Mouse (Mus musculus) bone marrow macrophage, adult 2 months (primary cell): ENCODE results near the gene Pid1.

Source experiments
- CTCF ChIP-seq: IDR thresholded peaks from 2 replicates; pipeline ENCODE4 v1.5.1; 2012; ENCODE audit warnings: low read depth, mild to moderate bottlenecking, low read length, moderate library complexity
- POLR2A ChIP-seq: IDR thresholded peaks from 2 replicates; pipeline ENCODE4 v1.6.1; 2012; ENCODE audit warnings: mild to moderate bottlenecking, low read depth, low read length, borderline replicate concordance

- TF ChIP-seq CTCF (peak; percentile 30; the same call in 1 of the 2 replicates), POLR2A (no peak)
Measured at GRCm38 (mm10) chr1:84283119-84283518, 80.9 kb downstream of the Pid1 start.
